Mouse (Mus musculus) thymus, postnatal 14 days (tissue): Measurements from ENCODE around the gene Gli2.

Source experiments
- DNase-seq: peaks from one replicate; pipeline ENCODE4 v3.0.0; 2021

The Gli2 gene

DNA sequence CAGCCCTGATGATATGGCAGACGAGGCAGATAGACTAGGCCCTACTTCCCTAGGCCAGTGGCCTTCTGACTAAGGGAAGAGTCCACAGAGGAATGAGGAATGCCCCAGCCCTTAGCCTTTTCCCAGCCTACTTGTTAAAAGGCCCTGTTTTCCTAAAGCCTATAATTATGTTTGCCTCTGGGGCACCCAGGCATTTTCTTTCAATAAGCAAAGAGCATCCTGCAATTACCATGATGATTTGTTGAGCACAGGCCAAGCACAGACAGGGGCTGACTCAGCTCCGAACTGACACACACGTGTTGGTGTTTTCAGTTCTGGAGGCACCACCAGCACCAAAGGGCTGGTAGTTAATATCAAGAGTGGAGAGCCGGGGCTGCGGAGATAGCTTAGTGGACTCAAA is 162.0 kb downstream of the Gli2 start:
- no peak for DNase-seq

DNA sequence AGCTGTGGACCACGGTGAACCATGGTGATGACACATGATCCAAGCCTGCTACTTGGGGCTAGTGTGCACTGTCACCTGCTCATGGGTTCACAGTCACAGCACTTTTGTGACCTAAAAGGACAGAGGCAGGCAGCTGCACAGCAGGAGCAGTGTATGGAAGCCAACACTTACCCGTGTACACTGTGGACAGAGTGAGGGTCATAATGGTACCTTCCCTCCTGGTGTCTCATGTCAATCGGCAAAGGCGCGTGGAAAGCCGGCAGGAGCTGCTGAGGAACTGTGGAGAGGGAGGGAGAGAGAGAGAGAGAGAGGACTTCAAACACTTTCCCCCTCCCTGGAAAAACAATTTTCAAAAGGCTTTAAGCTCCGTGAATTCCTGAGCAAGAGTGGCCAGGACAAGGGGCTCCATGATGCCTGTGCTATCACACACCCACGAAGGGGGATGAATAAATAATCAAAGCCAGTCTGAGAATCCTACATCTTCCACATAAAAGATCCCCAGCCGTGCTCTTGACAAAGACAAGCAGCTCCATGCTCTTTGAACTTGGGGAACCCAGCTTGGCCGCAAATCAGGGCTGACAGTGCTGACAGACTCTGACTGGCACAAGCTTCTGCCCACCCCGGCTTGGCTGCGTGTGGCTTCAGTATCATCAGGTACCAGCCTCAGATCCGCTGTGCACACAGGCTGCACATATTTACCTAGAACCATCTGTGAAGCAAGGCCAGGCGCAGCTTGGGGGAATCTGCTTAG is 163.1 kb downstream of the Gli2 start:
- no peak for DNase-seq

DNA sequence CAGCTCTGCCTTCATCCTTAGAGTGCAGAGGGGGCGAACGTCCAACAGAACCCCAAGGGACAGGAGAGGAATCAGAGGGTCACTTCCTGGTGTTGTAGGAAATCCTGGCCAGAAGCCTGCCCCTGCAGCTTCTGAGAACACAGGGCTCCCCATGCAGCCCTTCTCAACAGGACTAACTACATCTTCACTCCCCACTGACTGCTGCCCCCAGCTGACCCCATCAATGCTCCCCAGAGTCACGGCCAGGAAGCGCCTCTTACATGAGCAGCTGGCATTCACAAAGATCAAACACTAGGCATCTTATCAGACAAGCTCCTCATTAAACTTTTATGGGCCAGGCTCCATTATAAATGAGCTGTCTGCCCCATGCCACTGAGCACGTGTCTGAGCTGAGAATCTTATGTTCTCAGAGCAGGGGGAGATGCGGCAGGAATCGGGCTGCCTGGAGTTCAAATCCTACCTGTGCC is 172.6 kb downstream of the Gli2 start:
- no peak for DNase-seq

DNA sequence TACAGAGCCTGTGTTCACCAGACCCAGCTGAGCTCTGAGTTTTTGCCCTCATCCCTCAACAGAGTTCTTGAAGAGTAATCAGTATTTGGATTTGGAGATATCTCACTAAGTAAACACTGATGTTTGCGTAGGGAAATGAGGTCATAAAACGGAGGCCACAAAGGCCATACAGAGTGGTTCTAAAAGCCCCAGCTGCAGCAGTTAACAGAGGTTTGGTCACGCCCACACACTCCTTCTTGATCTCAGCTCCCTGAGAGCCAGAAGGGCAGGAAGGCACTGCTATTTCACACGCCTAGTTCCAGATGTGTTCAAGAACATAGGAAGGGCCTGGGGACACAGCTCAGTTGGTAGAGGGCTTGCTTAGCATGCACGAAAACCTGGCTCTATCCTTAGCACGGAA is 175.1 kb downstream of the Gli2 start:
- no peak for DNase-seq

DNA sequence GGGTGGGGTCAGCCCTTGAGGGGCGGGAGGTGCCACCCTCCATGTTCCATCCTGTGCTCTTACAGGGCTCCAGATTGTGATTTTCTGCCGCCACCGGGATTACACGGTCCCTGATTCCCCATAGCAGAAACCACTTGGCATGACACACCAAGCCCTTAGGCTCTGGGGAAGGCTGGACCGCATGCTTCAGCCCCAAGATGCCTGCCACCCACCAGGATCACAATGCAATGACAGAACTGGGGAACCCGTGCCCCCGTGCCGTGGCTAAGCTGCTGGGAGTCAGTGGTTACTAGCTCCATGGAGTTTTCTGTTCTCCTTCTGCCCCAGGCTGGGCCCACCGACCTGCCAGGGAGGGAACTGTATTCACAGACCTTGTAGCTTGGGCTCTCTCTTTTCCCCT is 178.2 kb downstream of the Gli2 start:
- DNase-seq = no peak

DNA sequence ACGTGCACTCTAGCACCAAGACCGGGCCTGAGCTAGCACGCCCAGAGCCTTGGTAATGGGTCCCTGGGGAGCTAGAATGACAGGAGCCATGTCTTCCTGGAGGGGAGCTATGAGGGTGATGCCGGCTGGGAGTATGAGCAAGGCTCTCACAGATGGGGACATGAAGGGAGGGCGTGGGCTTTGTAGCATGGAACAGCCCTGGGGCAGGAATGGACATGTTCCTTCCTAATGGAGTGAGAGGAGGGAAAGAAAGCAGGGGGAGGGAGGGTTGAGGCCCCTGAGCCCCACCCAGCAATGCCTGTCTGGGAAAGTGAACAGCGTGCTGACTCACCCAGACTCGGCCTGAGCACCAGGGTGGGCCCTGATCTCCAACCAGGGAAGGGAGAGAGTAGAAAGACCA is 179.9 kb downstream of the Gli2 start:
- DNase-seq = no peak

DNA sequence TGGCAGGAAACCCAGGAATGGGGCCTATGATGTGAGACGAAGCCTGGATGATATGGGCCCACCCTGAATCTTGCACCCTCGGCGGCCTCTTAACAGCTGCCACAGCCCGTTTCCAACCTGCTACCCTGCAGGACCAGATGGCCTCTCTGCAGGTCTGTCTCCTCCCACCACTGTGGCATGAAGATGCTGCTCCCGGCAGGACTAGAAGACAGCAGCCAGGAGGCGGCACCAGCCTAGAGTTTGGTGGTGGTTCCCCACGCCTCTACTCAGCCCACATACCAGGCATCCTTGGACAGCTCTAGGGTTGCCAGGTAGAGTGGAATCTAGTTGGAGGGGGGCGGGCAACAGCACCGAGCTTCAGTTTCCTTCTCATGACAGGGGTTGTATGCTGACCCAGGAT is 188.7 kb downstream of the Gli2 start:
- no peak for DNase-seq

DNA sequence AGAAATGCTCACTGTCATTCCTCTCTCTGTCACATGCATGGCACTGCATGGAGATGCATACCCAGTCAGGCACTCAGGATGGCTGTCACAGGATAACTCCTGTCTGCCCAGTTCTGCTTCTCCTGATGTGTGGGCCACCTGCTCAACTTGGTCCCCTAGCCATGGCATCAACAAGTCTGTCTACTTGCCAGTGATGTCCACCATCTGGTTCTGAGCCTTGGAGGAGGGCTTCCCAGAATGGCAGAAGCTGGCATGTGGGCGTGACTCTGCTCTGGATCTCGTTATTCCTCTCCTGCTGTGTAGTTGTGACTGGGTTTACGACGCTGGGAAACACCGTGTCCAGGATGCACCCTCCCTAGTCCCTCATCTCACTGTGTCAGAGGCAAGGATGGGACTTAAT is 189.4 kb downstream of the Gli2 start:
- no peak for DNase-seq

DNA sequence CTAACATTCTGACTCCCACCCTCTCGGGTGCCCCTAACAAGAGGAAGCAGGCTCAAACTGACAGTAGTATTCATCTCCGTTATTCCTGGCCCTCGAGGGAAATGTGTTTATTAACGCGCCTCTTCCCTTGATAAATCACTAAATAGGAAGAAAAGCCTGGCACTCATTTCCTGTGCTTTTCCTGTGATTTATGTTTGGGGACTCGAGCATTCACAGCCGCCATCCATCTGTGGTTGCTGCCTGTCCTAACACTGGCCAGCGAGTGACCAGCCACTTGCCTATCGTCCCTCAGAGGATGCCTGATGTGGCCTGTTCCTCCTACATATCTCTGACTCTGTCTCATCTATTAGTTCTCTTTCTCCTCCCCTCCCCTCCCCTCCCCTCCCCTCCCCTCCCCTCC is 195.3 kb downstream of the Gli2 start:
- DNase-seq = no peak

DNA sequence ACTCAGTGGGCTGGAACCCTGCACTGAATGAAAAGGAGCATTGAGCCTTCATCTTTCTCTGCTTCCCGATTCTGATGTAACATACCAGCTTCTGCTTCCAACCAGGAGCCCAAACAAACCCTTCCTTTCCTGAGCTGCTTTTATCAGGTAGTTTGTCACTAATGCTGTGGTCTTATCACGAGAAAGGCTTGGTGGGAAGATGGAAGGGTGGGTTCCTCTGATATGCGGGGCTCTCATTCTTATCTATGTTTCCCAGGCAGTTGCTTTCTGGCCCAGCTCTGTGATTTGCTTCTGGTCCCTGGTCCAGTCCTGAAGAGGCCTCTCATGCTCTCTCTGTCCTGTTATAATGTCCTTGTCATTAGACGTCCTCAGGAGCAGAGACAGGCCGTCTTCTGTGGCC is 222.8 kb downstream of the Gli2 start:
- DNase-seq = no peak

DNA sequence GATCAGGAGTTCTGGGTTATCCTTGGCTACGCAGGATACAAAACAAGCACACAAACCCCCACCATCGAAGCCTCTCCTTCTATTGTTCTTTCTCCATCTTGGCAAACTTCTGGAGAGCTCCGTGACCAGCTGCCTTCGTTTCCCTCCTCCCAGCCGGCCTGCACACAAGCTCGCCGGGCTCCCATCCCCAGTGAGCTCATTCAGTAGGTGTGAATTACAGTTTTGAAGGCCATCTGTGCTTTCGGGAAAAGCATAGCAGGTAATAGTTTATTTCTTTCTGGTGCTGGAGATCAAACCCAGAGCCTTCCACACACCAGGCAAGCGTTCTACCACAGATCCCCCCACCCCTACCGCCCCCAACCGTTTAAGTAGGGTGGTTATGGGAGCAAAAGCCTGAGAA is 226.8 kb downstream of the Gli2 start:
- no peak for DNase-seq

DNA sequence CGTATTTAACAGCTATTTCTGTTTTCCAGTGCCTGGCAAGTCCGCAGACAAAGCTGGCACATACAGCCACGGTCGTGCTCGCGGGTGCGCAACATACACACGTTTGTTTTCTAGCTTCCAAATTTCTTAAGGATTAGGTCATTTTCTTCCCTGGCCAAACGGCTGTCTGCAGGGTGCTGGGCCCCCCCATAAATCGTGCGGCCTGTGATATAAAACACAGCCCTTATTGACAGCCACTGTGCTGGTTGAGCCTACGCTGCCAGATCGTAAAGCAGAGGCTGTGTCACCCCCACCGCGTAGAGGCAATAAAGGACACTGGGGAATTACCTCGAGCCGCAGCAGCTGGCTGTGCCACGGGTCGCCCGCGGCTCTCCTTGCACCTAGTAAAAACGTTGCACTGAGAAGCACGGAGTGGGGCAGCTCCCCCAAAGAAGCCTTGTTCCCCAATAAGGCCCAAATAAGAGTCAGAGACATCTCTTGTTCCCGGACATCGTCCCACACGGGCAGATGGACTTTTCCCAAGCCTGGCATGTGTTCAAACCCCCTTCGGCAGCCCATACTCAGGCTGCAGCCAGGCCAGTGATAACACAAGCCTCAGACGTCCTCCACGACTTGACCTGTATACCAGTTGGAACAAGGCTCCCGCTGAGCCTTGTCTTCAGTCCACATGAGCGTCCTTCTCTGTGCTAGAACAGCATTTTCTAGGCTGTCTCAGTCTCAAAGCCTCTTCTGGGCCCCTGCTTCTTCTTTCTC is 227.8 kb downstream of the Gli2 start:
- DNase-seq = no peak

DNA sequence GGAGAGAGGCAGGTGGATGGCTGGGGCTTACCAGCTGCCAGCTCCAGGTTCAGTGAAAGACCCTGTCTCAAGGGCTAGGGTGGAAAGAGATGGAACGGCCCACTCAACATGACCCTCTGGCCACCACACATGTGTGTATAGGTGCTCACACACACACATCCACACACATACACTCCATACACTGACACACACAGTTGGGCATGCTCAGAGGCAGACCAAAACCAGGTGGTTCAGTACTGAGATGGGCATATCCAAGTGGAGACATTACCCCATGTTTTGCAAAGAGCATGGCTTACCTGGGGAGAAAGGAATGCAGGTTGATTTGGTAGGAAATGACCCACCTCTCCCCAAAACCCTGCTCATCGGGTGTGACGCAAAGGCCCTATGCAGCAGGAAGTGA is 228.4 kb downstream of the Gli2 start:
- no peak for DNase-seq

DNA sequence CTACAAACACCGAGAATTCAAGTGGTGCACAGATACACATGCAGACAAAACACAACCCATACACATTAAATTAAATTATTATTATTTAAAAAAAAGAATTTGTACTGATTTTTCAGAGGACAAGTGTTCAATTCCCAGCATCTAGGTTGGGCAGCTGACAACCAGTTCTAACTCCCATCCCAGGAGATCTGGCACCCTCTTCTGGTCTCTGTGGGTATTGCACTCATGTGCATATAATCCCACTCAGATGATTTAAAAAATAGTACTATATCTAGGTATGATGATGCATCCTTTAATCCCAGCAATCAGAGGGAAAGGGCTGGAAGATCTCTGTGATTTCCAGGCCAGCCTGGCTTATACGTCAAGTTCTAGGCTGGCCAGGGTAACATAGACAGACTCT is 231.2 kb downstream of the Gli2 start:
- no peak for DNase-seq

DNA sequence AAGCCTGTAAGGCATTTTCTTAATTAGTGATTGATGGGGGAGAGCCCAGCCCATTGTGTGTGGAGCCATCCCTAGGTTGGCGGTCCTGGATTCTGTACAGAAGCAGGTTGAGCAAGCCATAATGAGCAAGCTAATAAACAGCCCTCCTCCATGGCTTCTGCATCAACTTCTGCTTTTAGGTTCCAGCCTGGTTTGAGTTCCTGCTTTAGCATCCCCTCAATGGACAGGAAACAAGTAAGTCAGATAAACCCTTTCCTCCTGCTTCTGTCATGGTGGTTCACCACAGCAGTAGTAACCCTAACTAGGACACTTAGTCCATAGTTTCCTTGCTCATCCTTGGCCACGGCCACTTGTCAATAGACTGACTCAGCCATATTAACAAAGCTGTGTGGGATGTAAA is 238.4 kb downstream of the Gli2 start:
- no peak for DNase-seq

DNA sequence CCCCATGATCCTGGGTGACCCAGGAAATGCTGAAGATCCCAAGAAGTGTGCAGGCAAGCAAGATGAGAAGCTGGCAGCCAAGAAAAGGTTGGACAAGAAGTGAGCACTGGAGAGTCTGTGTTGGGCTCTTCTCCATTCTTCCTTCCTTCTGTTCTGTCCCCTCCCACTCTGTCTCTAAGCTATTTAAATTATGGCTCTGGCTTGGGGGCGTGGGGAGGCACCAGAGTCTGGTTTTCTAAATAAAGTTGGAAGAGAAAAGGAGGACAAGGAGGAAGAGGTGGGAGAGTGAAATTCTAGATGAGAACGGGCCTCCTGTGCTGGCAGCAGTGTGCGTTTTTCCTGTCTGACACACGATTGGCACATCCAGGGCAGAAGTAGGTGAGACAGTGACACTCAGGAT is 243.1 kb downstream of the Gli2 start:
- DNase-seq = no peak

DNA sequence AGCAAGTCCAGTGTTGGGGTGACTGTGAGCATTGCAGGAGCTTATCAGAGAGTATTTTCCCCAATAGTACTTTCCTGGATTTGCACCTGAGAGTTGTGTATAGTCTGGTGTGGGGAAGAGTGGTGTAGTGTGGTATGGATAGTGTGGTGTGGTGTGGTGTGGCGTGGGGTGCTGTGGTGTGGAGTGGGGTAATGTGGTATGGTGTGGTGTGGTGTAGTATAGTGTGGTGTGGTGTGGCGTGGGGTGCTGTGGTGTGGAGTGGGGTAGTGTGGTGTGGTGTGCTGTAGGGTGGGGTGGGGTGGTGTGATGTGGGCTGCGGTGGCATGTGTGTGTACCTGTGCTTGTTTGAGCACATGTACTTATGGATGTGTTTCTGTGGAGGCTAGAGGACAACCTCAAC is 246.7 kb downstream of the Gli2 start:
- DNase-seq = no peak

DNA sequence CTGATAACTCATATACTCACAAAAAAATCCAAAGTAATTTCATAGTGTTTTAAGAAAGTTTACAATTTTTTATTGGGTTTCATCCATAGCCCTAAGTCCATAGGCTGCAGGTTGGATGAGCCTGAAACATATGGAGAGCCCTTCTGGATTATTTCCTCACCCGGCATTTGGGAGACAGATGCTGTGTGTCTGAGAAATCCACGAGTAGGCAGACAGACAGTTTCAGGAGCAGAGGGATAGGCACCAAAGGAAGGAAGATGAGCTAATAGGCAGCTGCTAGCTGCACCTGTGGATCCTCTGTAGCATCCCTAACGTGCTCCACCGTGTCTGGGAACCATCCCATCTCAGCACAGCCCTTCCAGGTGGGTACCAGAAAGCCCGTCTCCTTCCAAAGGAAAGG is 251.3 kb downstream of the Gli2 start:
- DNase-seq = no peak

DNA sequence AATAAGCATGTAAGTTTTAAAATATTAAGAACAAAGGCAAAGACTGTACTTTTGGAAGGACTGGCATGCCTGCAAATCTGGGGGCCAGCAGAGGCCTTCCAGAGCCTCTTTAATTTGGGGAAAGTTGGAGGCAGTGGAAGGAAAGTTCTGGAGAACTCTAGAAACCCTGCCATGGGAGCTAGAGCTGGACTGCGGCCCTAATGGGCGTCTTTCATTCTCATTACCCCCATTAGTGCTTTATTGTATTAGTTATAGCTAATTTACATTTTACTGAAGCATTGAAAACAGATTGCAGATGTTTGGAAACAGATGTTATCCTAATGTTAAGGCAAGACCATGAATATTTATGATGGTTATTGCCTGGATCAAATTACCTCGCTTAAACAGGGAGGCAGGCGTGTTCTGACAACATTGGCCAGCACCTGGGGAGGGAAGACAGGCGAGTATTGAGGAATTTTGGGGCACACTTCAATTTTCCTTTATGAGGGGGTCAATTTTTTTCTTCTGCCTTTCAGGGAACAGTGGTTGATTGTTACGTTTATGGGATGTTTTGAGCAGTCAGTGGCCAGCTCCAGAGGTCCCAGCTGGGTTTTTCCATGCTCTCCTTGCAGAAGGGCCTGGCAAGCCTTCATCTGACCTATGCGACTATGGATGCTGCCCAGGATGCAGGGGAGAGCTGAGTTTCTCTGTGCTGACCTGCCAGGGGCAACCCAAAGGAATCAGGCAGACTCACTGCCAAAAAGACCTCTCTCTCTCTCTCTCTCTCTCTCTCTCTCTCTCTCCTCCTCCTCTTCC is 253.9 kb downstream of the Gli2 start:
- DNase-seq = no peak

DNA sequence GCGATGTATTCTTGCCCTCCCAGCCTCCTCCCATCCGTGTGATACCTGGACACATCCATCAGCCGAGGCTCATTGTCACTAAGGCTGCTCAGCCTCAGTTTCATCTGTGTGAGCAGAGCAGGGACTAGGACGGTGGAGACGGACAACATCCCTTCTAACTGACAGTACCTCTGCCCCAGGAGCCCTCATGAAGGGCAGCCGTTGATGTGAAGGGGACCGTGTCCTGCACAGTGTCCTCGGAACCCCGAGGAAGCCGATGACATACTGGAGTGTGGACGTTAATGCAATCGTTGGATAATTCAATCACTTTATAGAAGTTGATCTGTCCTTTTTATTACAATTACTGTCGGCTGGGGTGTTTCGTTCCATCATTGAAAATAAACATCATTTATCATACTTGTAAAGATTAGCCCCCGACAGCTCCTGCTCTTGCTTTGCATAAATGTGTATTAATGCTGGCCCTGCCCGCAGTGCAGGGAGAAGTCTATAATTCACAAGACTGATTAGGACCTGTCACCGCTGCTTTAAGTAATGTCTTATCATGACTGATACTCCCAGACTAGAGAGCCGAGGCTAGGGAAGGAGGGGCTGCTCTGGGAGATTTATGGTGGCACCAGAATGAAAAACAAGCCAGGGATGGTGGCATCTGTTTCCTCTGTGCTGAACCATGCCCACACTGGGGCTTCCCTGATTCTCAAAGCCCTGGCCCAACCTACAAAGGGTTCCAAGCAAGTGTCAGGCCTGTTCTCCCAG is 257.8 kb downstream of the Gli2 start:
- DNase-seq = no peak

DNA sequence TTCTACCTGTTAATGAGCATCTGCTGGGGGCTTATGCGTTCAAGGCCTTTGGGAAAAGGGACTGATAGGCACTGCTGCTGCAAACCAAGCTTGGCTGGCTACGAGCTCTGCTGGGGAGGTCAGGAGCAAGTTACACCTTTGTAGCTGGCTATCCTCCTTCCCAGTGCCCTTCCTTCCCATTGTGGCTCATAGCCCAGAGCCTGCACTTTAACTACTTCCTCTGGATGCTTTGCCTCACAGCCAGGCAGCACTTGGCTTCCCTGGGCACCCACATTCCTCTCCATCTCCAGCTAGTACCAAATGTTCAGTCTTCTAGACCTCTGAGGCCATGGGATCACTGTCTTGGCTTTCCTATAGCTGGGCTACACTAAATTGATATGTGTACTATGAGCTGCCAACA is 263.5 kb downstream of the Gli2 start:
- no peak for DNase-seq

DNA sequence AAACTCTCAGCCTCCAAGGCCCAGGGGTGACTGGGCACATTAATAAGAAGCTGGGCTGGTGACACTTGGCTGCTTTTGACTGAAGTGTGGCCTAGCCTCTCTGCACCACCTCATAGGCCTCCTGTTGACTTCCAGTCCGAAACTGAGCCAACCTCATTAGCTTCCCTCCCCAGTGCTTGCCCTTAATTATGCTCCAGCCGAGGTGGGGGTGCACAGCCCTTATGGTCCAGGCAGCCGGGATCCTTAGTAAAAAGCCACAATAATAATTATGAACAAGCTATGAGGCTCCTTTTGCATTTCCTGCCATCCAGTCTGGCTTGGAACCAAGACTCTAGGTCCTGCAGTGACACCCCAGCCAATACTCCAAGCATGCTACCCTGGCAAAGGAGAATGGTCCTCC is 264.0 kb downstream of the Gli2 start:
- DNase-seq = no peak

DNA sequence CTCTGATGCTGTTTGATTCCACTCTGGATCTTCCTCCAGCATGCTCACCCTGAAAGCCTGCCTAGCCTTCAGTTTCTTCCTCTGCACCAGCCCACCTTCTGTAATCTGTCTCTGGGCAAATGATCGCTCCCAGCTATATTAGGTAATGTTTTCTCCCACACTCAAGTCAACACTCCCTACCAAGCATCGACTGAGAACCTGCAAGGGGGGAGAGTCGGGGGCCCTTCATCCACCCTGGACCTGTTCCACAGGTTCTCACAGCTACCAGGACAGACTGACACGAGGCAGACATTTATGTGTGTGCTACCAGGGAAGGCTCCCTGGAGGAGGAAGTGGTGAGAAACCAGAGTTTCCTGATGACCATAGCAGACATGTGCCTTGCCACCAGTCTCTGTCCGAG is 264.6 kb downstream of the Gli2 start:
- no peak for DNase-seq
